ENCODE assay signal across 11 mouse cellular contexts in genomic region chr4:135166413-135167225, GRCm38 (mm10). TPM values are rescaled to one million over a fixed set of nuclear protein-coding genes. Genes with fewer than 3 reads are reported as not detected.
A peak's percentile ranks its signal among the peaks of the same experiment; 100 is the strongest.
DNase-seq lines count a peak whose midpoint lies in the region; ATAC-seq and TF ChIP-seq lines count a peak whose summit lies in the region.
"Had no signal": no experiment of that assay in that cellular context is flagged by ENCODE, and none has a peak within 500 bp of the region (broad histone marks: within the 10 kb centered on the region; RNA-seq: fewer than 3 reads in every experiment).

No protein-coding gene starts in this region.

- WGBS in kidney, postnatal 0 days, result 13% methylated on average over 23 of the region's 23 CpGs
- WGBS in embryonic facial prominence, embryonic 11.5 days, result 1% methylated on average over 23 of the region's 23 CpGs
- WGBS in intestine, embryonic 16.5 days, result 16% methylated on average over 23 of the region's 23 CpGs
- 3% methylated on average over 23 of the region's 23 CpGs for WGBS in neural tube, embryonic 11.5 days

- DNase-seq in kidney, postnatal 0 days (ENCODE audit: low spot score), result no peak
- no peak for DNase-seq in kidney, adult 8-10 months
- peak; percentile 86 for DNase-seq in embryonic facial prominence, embryonic 11.5 days (ENCODE audit: low spot score)
- peak; percentile 51 for DNase-seq in neural tube, embryonic 11.5 days (ENCODE audit: low spot score)
- no peak for DNase-seq in ovary, postnatal 10 days (ENCODE audit: low spot score)
- DNase-seq in layer of hippocampus, adult 9-11 months, result no peak
- DNase-seq: spleen, adult 18-20 months had no signal

- H3K9ac ChIP-seq in kidney, postnatal 0 days (ENCODE audit: low read depth, low read length), result no peak overlapping the region
- peak overlapping the region; percentile 46 for H3K9ac ChIP-seq in embryonic facial prominence, embryonic 11.5 days (replicated peaks; ENCODE audit: low read length)
- H3K9ac ChIP-seq in intestine, embryonic 16.5 days (ENCODE audit: low read depth, low read length), result no peak overlapping the region; the same call in 1 of the 2 replicates
- H3K9ac ChIP-seq in neural tube, embryonic 11.5 days (ENCODE audit: low read length), result no peak overlapping the region

- H3K36me3 ChIP-seq in kidney, postnatal 0 days (ENCODE audit: insufficient read depth, low read length), result no peaks in the 10 kb centered on the region
- H3K36me3 ChIP-seq in embryonic facial prominence, embryonic 11.5 days (replicated peaks; ENCODE audit: control insufficient read depth, insufficient read depth, low read depth, low read length), result no peaks in the 10 kb centered on the region
- H3K36me3 ChIP-seq in intestine, embryonic 16.5 days (ENCODE audit: control insufficient read depth, insufficient read depth, low read length), result no peaks in the 10 kb centered on the region
- no peaks in the 10 kb centered on the region for H3K36me3 ChIP-seq in neural tube, embryonic 11.5 days (ENCODE audit: control insufficient read depth, insufficient read depth, low read length)

- peaks cover 18% of the 10 kb centered on the region; the same call in 1 of the 2 replicates for H3K27me3 ChIP-seq in kidney, postnatal 0 days (ENCODE audit: insufficient read depth, low read length)
- H3K27me3 ChIP-seq in embryonic facial prominence, embryonic 11.5 days (ENCODE audit: control insufficient read depth, insufficient read depth, low read length), result peaks cover 12% of the 10 kb centered on the region; the same call in 1 of the 2 replicates
- peaks cover 16% of the 10 kb centered on the region; the same call in 1 of the 2 replicates for H3K27me3 ChIP-seq in intestine, embryonic 16.5 days (replicated peaks; ENCODE audit: control insufficient read depth, insufficient read depth, low read length)
- peaks cover 40% of the 10 kb centered on the region for H3K27me3 ChIP-seq in neural tube, embryonic 11.5 days (ENCODE audit: control insufficient read depth, insufficient read depth, low read length)
- H3K27me3 ChIP-seq: Patski had no signal

- no peak overlapping the region for H3K27ac ChIP-seq in kidney, postnatal 0 days
- H3K27ac ChIP-seq in embryonic facial prominence, embryonic 11.5 days (replicated peaks; ENCODE audit: low read depth, low read length), result peak overlapping the region; percentile 67
- H3K27ac ChIP-seq in intestine, embryonic 16.5 days (ENCODE audit: low read length), result no peak overlapping the region
- H3K27ac ChIP-seq in neural tube, embryonic 11.5 days (ENCODE audit: low read depth, low read length), result no peak overlapping the region

- TF ChIP-seq CTCF in kidney, postnatal 0 days (IDR thresholded peaks at IDR 0.05; ENCODE audit: low read depth), result 0 out of 2 replicates have a peak, but pooled peaks have one; percentile 2

- no peak overlapping the region for H3K4me3 ChIP-seq in kidney, postnatal 0 days (replicated peaks; ENCODE audit: low read depth, low read length)
- H3K4me3 ChIP-seq in embryonic facial prominence, embryonic 11.5 days (ENCODE audit: low read depth, low read length), result peak overlapping the region; percentile 6; the same call in 1 of the 2 replicates
- H3K4me3 ChIP-seq in intestine, embryonic 16.5 days (ENCODE audit: low read length), result no peak overlapping the region
- 0 out of 2 replicates have a peak overlapping the region, but pooled peaks have one; percentile 2 for H3K4me3 ChIP-seq in neural tube, embryonic 11.5 days (ENCODE audit: low read depth, low read length)

- ATAC-seq in kidney, postnatal 0 days (replicated peaks; ENCODE audit: low FRiP score, low read depth), result peak; percentile 27; the same call in 1 of the 2 replicates
- ATAC-seq in embryonic facial prominence, embryonic 11.5 days (replicated peaks; ENCODE audit: insufficient number of reproducible peaks, low FRiP score, low TSS enrichment, low read depth), result peak; percentile 75
- ATAC-seq in intestine, embryonic 16.5 days, result peak; percentile 36; the same call in 1 of the 2 replicates
- no peak for ATAC-seq in neural tube, embryonic 11.5 days (ENCODE audit: insufficient read depth, low FRiP score, low TSS enrichment)
- no peak for ATAC-seq in CD4-positive, CD25-positive, alpha-beta regulatory T cell, adult 4 months
- ATAC-seq: Patski had no signal

- H3K4me1 ChIP-seq in kidney, postnatal 0 days (replicated peaks; ENCODE audit: insufficient read depth, low read length), result peaks cover 4% of the 10 kb centered on the region; the same call in 1 of the 2 replicates
- peaks cover 18% of the 10 kb centered on the region for H3K4me1 ChIP-seq in embryonic facial prominence, embryonic 11.5 days (ENCODE audit: control insufficient read depth, insufficient read depth, low read length)
- H3K4me1 ChIP-seq in intestine, embryonic 16.5 days (ENCODE audit: control insufficient read depth, insufficient read depth, low read length), result peaks cover 16% of the 10 kb centered on the region
- peaks cover 11% of the 10 kb centered on the region; the same call in 1 of the 2 replicates for H3K4me1 ChIP-seq in neural tube, embryonic 11.5 days (ENCODE audit: control insufficient read depth, insufficient read depth, low read length)

- H3K9me3 ChIP-seq in kidney, postnatal 0 days (replicated peaks; ENCODE audit: low read length), result no peaks in the 10 kb centered on the region
- H3K9me3 ChIP-seq in embryonic facial prominence, embryonic 11.5 days (replicated peaks; ENCODE audit: control insufficient read depth, low read length), result no peaks in the 10 kb centered on the region
- no peaks in the 10 kb centered on the region for H3K9me3 ChIP-seq in intestine, embryonic 16.5 days (ENCODE audit: control insufficient read depth, low read length)
- H3K9me3 ChIP-seq in neural tube, embryonic 11.5 days (ENCODE audit: control insufficient read depth, low read length), result no peaks in the 10 kb centered on the region

- H3K4me2 ChIP-seq in kidney, postnatal 0 days (ENCODE audit: low read length), result no peak overlapping the region
- H3K4me2 ChIP-seq in embryonic facial prominence, embryonic 11.5 days (ENCODE audit: low read depth, low read length), result peak overlapping the region; percentile 34
- no peak overlapping the region for H3K4me2 ChIP-seq in intestine, embryonic 16.5 days (ENCODE audit: low read depth, low read length)
- H3K4me2 ChIP-seq in neural tube, embryonic 11.5 days (ENCODE audit: low read depth), result 0 out of 2 replicates have a peak overlapping the region, but pooled peaks have one; percentile 2

RNA-seq across cellular contexts. Expression of gene Runx3, which starts 46.2 kb away (rescaled TPM):
- 0.05 TPM in 1 of 2 replicates, not detected in the other for polyA plus RNA-seq in kidney, postnatal 0 days (2015; fragmentation: Nextera tagmentation; extraction: Ambion mirVana)
- polyA plus RNA-seq in embryonic facial prominence, embryonic 11.5 days (2014; fragmentation: Nextera tagmentation; extraction: Ambion mirVana), result 0.48 and 0.86 TPM in 2 replicates
- 0.31 and 0.33 TPM in 2 replicates for polyA plus RNA-seq in intestine, embryonic 16.5 days (2015; fragmentation: Nextera tagmentation; extraction: Ambion mirVana)
- polyA plus RNA-seq in neural tube, embryonic 11.5 days (2014; fragmentation: Nextera tagmentation; extraction: Ambion mirVana), result 2.2 and 3.0 TPM in 2 replicates
- polyA plus RNA-seq in CD4-positive, CD25-positive, alpha-beta regulatory T cell, adult 4 months (2017; shearing (Covaris generic)), result 10 to 100 TPM in 1 of 2 experiments, 1 to 10 TPM in 1; 9.8 to 11.2 TPM
- polyA plus RNA-seq: cortical plate, adult 2 months had no signal

Comparison
In these comparisons a context has a peak if more than half of its experiments do, and no peak if none do; other contexts are left out.
1. ATAC-seq: peak in kidney, postnatal 0 days (single experiment), embryonic facial prominence, embryonic 11.5 days (single experiment) and intestine, embryonic 16.5 days (single experiment); none in neural tube, embryonic 11.5 days (single experiment) and CD4-positive, CD25-positive, alpha-beta regulatory T cell, adult 4 months (single experiment).
2. DNase-seq: peak in embryonic facial prominence, embryonic 11.5 days (single experiment) and neural tube, embryonic 11.5 days (single experiment); none in kidney, postnatal 0 days (single experiment), kidney, adult 8-10 months (0 of 2), ovary, postnatal 10 days (single experiment) and layer of hippocampus, adult 9-11 months (single experiment).
3. H3K4me2 ChIP-seq: peak in embryonic facial prominence, embryonic 11.5 days (single experiment) and neural tube, embryonic 11.5 days (single experiment); none in kidney, postnatal 0 days (single experiment) and intestine, embryonic 16.5 days (single experiment).
4. H3K4me3 ChIP-seq: peak in embryonic facial prominence, embryonic 11.5 days (single experiment) and neural tube, embryonic 11.5 days (single experiment); none in kidney, postnatal 0 days (single experiment) and intestine, embryonic 16.5 days (single experiment).